Mouse (Mus musculus) monocyte, adult 2 months (primary cell): ENCODE results near the gene Otub1.

Source experiments
- DNase-seq, 2 experiments: peaks; one replicate each; pipeline ENCODE4 v3.0.0; 2022; ENCODE audit warnings: low spot score in 2 of 2, low read depth in 1 of 2

Gene Otub1

GRCm38 (mm10) chr19:7209907-7210646, 4.0 kb upstream of the Otub1 start:
- DNase-seq: no peak

- DNase-seq: no peak
These were observed 790 bp downstream of the Otub1 start for GRCm38 (mm10) chr19:7205326-7205725.

GRCm38 (mm10) chr19:7204898-7205297, 1.2 kb downstream of the Otub1 start:
- DNase-seq: no peak

- DNase-seq: no peak
These were observed 5.7 kb downstream of the Otub1 start for GRCm38 (mm10) chr19:7200427-7200826.

- no peak for DNase-seq
These were observed 7.0 kb downstream of the Otub1 start for GRCm38 (mm10) chr19:7199089-7199488.

DNA sequence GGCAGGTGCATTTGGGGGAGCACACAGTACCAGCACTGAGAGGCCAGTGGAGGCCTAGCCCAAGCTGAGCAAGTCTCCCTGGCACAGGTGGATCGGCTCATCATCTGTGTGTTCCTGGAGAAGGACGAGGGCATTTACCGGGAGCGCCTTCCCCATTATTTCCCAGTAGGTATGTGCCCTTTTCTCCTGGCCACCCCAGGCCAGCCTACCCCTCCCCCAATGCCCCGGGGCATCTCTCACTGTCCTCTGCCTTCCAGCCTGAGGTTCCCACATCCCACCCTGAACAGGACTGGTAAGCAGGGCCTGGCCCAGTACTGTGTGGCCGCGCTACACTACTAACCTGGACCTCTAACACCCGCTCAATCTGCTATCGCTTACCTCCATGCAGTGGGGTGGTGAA, 8.7 kb downstream of the Otub1 start:
- DNase-seq: no peak

GRCm38 (mm10) chr19:7196741-7197270, 9.3 kb downstream of the Otub1 start:
- no peak for DNase-seq

DNA sequence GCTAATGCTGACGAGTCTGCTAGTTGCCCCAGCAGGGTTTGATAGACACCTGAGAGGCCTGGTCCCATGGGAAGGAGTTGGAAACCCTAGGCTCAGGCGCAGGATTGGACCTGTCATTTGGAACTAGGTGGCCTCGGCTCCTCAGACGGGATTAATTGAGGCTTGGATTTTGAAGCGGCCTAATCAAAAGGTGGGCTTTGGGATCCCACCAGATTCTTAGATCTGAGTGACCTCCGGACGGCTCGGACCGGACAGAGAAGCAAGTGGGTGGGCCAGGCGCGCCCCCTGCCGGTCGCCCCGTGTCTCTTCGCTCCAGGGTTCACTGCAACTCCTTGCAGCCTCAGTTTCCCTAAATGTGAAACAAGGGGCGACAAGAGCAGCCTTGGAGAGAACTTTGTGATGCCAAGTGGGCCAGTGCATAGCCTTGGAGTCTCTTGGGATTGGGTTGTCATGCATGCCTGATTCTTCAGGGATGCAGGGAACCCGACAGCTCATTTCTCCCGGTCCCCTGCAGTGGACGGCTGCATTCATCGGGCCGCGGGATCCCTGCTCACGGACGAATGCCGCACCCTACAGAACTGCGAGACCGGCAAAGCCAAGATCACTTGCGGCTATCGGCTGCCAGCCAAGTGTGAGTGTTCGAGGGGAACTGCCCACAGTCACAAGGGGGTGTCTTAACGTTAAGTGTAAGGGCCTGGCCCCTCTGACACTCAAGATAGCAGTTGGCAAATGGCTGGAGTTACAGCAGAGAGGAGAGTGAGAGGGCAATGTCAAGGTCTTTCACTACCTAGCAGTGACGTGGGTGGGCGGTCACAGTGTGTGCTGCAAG, 10.0 kb downstream of the Otub1 start:
- no peak for DNase-seq

- DNase-seq: no peak
These were observed 13.6 kb downstream of the Otub1 start for GRCm38 (mm10) chr19:7192561-7192967.

GRCm38 (mm10) chr19:7191639-7192038, 14.5 kb downstream of the Otub1 start:
- DNase-seq: no peak

DNA sequence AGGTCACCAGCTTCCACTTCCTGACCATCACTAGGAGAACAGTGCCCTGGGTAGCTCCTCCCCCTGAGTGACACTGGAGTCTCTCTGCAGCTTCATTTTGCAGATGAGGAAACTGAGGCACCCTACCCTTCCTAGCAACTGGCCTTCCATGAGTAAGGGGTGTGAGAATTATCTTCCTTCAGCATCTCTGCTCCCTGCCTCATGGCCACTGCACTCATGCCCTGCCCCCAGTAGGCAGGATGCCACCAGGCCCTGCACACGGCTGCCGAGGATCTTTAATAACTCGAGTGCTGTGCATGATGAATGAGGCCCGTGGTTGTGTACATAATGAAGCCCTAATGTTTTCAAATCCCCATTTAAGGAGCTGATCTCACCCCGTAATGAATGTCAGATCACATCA, 15.1 kb downstream of the Otub1 start:
- no peak for DNase-seq

- no peak for DNase-seq
These were observed 17.1 kb downstream of the Otub1 start for GRCm38 (mm10) chr19:7189026-7189425.

GRCm38 (mm10) chr19:7187157-7187556, 19.0 kb downstream of the Otub1 start:
- DNase-seq: no peak

- no peak for DNase-seq
These were observed 20.3 kb downstream of the Otub1 start for GRCm38 (mm10) chr19:7185715-7186291.

GRCm38 (mm10) chr19:7185059-7185458, 21.1 kb downstream of the Otub1 start:
- no peak for DNase-seq

GRCm38 (mm10) chr19:7183419-7183818, 22.7 kb downstream of the Otub1 start:
- no peak for DNase-seq

GRCm38 (mm10) chr19:7182273-7182949, 23.7 kb downstream of the Otub1 start:
- no peak for DNase-seq

GRCm38 (mm10) chr19:7181496-7181895, 24.6 kb downstream of the Otub1 start:
- DNase-seq: no peak

GRCm38 (mm10) chr19:7180756-7181405, 25.2 kb downstream of the Otub1 start:
- no peak for DNase-seq

- no peak for DNase-seq
These were observed 27.2 kb downstream of the Otub1 start for GRCm38 (mm10) chr19:7178841-7179452.
